Mouse (Mus musculus) liver, embryonic 14.5 days (tissue): Measurements from ENCODE around the gene Elane.

Experiments
- CTCF ChIP-seq: IDR thresholded peaks from 2 replicates; pipeline ENCODE4 v1.5.1; 2016; ENCODE audit warnings: antibody characterized with exemption, low read depth, control low read depth
- EP300 ChIP-seq: IDR thresholded peaks from 2 replicates; pipeline ENCODE4 v1.6.1; 2016; ENCODE audit warnings: antibody characterized with exemption, low read depth

- TF ChIP-seq CTCF: no peak
- no peak for TF ChIP-seq EP300
Measured at GRCm38 (mm10) chr10:79877757-79878156, 8.3 kb upstream of the Elane start.
